Mouse (Mus musculus): ENCODE results near the gene Tmem164. TPM values are rescaled to one million over a fixed set of nuclear protein-coding genes. Genes with fewer than 3 reads are reported as not detected.
A peak's percentile ranks its signal among the peaks of the same experiment; 100 is the strongest.
"Not testable (repeated sequence)": the region's sequence is repeated elsewhere in the genome, so short reads cannot be mapped to it uniquely, and the experiment has no call there.

Gene Tmem164
- 23.8 and 25.6 TPM in 2 replicates for polyA plus RNA-seq (2012; rRNA removed)

GRCm38 (mm10) chrX:142681056-142681615, at the start of gene Tmem164:
TSS of gene Tmem164 (plus strand) at chrX:142681406.
- peak; percentile 70 for DNase-seq (ENCODE audit: low spot score)

GRCm38 (mm10) chrX:142632990-142633389, 48.2 kb upstream of the Tmem164 start:
- DNase-seq (ENCODE audit: low spot score): not testable (repeated sequence)

GRCm38 (mm10) chrX:142647202-142647601, 34.0 kb upstream of the Tmem164 start:
- no peak for DNase-seq (ENCODE audit: low spot score)

GRCm38 (mm10) chrX:142650117-142650764, 31.0 kb upstream of the Tmem164 start:
- DNase-seq (ENCODE audit: low spot score): no peak

- DNase-seq (ENCODE audit: low spot score): no peak
Observed at GRCm38 (mm10) chrX:142664704-142665422, 16.3 kb upstream of the Tmem164 start.

GRCm38 (mm10) chrX:142665423-142665805, 15.8 kb upstream of the Tmem164 start:
- DNase-seq (ENCODE audit: low spot score): no peak

- no peak for DNase-seq (ENCODE audit: low spot score)
Observed at GRCm38 (mm10) chrX:142669312-142670091, 11.7 kb upstream of the Tmem164 start.

GRCm38 (mm10) chrX:142670121-142670520, 11.1 kb upstream of the Tmem164 start:
- DNase-seq (ENCODE audit: low spot score): no peak

GRCm38 (mm10) chrX:142671141-142671540, 10.1 kb upstream of the Tmem164 start:
- no peak for DNase-seq (ENCODE audit: low spot score)

- DNase-seq (ENCODE audit: low spot score): no peak
Observed at GRCm38 (mm10) chrX:142672701-142673100, 8.5 kb upstream of the Tmem164 start.

GRCm38 (mm10) chrX:142677193-142677592, 4.0 kb upstream of the Tmem164 start:
- DNase-seq (ENCODE audit: low spot score): no peak

GRCm38 (mm10) chrX:142678499-142679474, 2.4 kb upstream of the Tmem164 start:
- no peak for DNase-seq (ENCODE audit: low spot score)

- no peak for DNase-seq (ENCODE audit: low spot score)
Observed at GRCm38 (mm10) chrX:142679502-142680250, 1.5 kb upstream of the Tmem164 start.

- peak; percentile 44 for DNase-seq (ENCODE audit: low spot score)
Observed at GRCm38 (mm10) chrX:142680391-142681055, 683 bp upstream of the Tmem164 start.

GRCm38 (mm10) chrX:142681616-142682141, 473 bp downstream of the Tmem164 start:
- DNase-seq (ENCODE audit: low spot score): peak; percentile 35

- no peak for DNase-seq (ENCODE audit: low spot score)
Observed at GRCm38 (mm10) chrX:142682176-142682820, 1.1 kb downstream of the Tmem164 start.

GRCm38 (mm10) chrX:142682990-142683389, 1.8 kb downstream of the Tmem164 start:
- DNase-seq (ENCODE audit: low spot score): no peak

GRCm38 (mm10) chrX:142684674-142685073, 3.5 kb downstream of the Tmem164 start:
- DNase-seq (ENCODE audit: low spot score): no peak

GRCm38 (mm10) chrX:142685676-142686075, 4.5 kb downstream of the Tmem164 start:
- DNase-seq (ENCODE audit: low spot score): no peak
